Mouse (Mus musculus) urinary bladder, postnatal 4 days (tissue): ENCODE measurements around the gene Snca.

ENCODE experiments used
- DNase-seq, 2 experiments: peaks; one replicate each; pipeline ENCODE4 v3.0.0; 2021 to 2022; ENCODE audit warnings: low spot score in 2 of 2

Snca gene

GRCm38 (mm10) chr6:60829282-60829891, at the start of gene Snca:
Gene Snca (minus strand): TSS chr6:60829855.
- DNase-seq: no peak

- no peak for DNase-seq
Observed at GRCm38 (mm10) chr6:60870126-60870525, 40.5 kb upstream of the Snca start.

GRCm38 (mm10) chr6:60856599-60856998, 26.9 kb upstream of the Snca start:
- DNase-seq: no peak

GRCm38 (mm10) chr6:60851690-60852089, 22.0 kb upstream of the Snca start:
- no peak for DNase-seq

GRCm38 (mm10) chr6:60828429-60829264, 1.0 kb downstream of the Snca start:
- DNase-seq: peak in 1 of 2 experiments; percentile 59

GRCm38 (mm10) chr6:60828047-60828428, 1.6 kb downstream of the Snca start:
- DNase-seq: no peak

- DNase-seq: no peak
Observed at GRCm38 (mm10) chr6:60827290-60827689, 2.4 kb downstream of the Snca start.

GRCm38 (mm10) chr6:60819272-60819671, 10.4 kb downstream of the Snca start:
- DNase-seq: no peak

GRCm38 (mm10) chr6:60813516-60813915, 16.1 kb downstream of the Snca start:
- DNase-seq: no peak

- no peak for DNase-seq
Observed at GRCm38 (mm10) chr6:60798266-60798665, 31.4 kb downstream of the Snca start.

- no peak for DNase-seq
Observed at GRCm38 (mm10) chr6:60793659-60794365, 35.8 kb downstream of the Snca start.

GRCm38 (mm10) chr6:60786955-60787354, 42.7 kb downstream of the Snca start:
- DNase-seq: no peak

- DNase-seq: no peak
Observed at GRCm38 (mm10) chr6:60771899-60772298, 57.8 kb downstream of the Snca start.

- no peak for DNase-seq
Observed at GRCm38 (mm10) chr6:60765696-60766095, 64.0 kb downstream of the Snca start.

- DNase-seq: no peak
Observed at GRCm38 (mm10) chr6:60762864-60763263, 66.8 kb downstream of the Snca start.

GRCm38 (mm10) chr6:60761710-60762109, 67.9 kb downstream of the Snca start:
- DNase-seq: no peak

GRCm38 (mm10) chr6:60754975-60755374, 74.7 kb downstream of the Snca start:
- no peak for DNase-seq

- DNase-seq: no peak
Observed at GRCm38 (mm10) chr6:60745965-60746364, 83.7 kb downstream of the Snca start.

- DNase-seq: no peak
Observed at GRCm38 (mm10) chr6:60741427-60742071, 88.1 kb downstream of the Snca start.

GRCm38 (mm10) chr6:60739776-60740175, 89.9 kb downstream of the Snca start:
- DNase-seq: no peak

- DNase-seq: no peak
Observed at GRCm38 (mm10) chr6:60731164-60731563, 98.5 kb downstream of the Snca start.
